Mouse (Mus musculus) kidney, embryonic 14.5 days (tissue): ENCODE results near the gene Layn. TPM values are rescaled to one million over a fixed set of nuclear protein-coding genes. Genes with fewer than 3 reads are reported as not detected.
A peak's percentile ranks its signal among the peaks of the same experiment; 100 is the strongest.

Experiments used
- ATAC-seq: fragments of 200-750 bp; cut with Nextera tagmentation; 2 replicates; pipeline ENCODE4 v1.8.0; 2017; ENCODE audit warnings: moderate number of reproducible peaks, mild to moderate bottlenecking, moderate TSS enrichment, moderate library complexity; ENCODE audit not compliant: low FRiP score, low TSS enrichment
- H3K27ac ChIP-seq: fragments of 300-500 bp; sonication (generic); 2 replicates; pipeline ENCODE4 v1.5.1; 2014; ENCODE audit warnings: low read depth, mild to moderate bottlenecking, low read length, moderate library complexity, mixed read lengths
- H3K27me3 ChIP-seq: fragments of 300-500 bp; sonication (generic); 2 replicates; pipeline ENCODE4 v1.6.1; 2014; ENCODE audit warnings: mild to moderate bottlenecking, low read length; ENCODE audit not compliant: control insufficient read depth, insufficient read depth
- H3K36me3 ChIP-seq: fragments of 300-500 bp; sonication (generic); 2 replicates; pipeline ENCODE4 v1.6.1; 2014; ENCODE audit warnings: low read length, mixed read lengths; ENCODE audit not compliant: control insufficient read depth, insufficient read depth
- H3K4me1 ChIP-seq: fragments of 300-500 bp; sonication (generic); 2 replicates; pipeline ENCODE4 v1.6.1; 2014; ENCODE audit warnings: low read length, mixed read lengths; ENCODE audit not compliant: control insufficient read depth, insufficient read depth
- H3K4me2 ChIP-seq: fragments of 300-500 bp; sonication (generic); replicated peaks from 2 replicates; pipeline ENCODE4 v1.6.1; 2014; ENCODE audit warnings: low read depth, mild to moderate bottlenecking, low read length
- H3K4me3 ChIP-seq: fragments of 300-500 bp; sonication (generic); 2 replicates; pipeline ENCODE4 v1.5.1; 2014; ENCODE audit warnings: mild to moderate bottlenecking, low read length
- H3K9ac ChIP-seq: fragments of 300-500 bp; sonication (generic); 2 replicates; pipeline ENCODE4 v1.6.1; 2014; ENCODE audit warnings: low read depth, mild to moderate bottlenecking, low read length, moderate library complexity
- H3K9me3 ChIP-seq: fragments of 300-500 bp; sonication (generic); 2 replicates; pipeline ENCODE4 v1.6.1; 2016; ENCODE audit warnings: low read length; ENCODE audit not compliant: control insufficient read depth
- WGBS: fragments of 180-500 bp; shearing (Covaris S2); extraction: QIAGEN DNeasy Blood & Tissue Kit; methylation state at CpG from one replicate; pipeline ENCODE4 v1.1.7; 2014; 5-methylcytosine and 5-hydroxymethylcytosine counted together
- polyA plus RNA-seq: library from polyadenylated mRNA; unstranded; fragments of >200 nt; fragmentation: Nextera tagmentation; extraction: Ambion mirVana; gene quantifications from 2 replicates; pipeline ENCODE4 v1.2.1, GENCODE M21; 2014

Layn gene
- polyA plus RNA-seq, 1 experiment from 2014 or later, result 7.6 TPM

GRCm38 (mm10) chr9:51081614-51082013 lies 4.7 kb upstream of the Layn start:
- Histone ChIP-seq H3K9ac (no peak overlapping the region), H3K4me1 (peaks cover under 1% of the 10 kb centered on the region; the same call in 1 of the 2 replicates), H3K4me2 (no peak overlapping the region), H3K27me3 (no peaks in the 10 kb centered on the region), H3K4me3 (no peak overlapping the region), H3K9me3 (no peaks in the 10 kb centered on the region), H3K27ac (no peak overlapping the region), H3K36me3 (no peaks in the 10 kb centered on the region)
- 76% methylated on average over 5 of the region's 5 CpGs for WGBS
- no peak for ATAC-seq

DNA sequence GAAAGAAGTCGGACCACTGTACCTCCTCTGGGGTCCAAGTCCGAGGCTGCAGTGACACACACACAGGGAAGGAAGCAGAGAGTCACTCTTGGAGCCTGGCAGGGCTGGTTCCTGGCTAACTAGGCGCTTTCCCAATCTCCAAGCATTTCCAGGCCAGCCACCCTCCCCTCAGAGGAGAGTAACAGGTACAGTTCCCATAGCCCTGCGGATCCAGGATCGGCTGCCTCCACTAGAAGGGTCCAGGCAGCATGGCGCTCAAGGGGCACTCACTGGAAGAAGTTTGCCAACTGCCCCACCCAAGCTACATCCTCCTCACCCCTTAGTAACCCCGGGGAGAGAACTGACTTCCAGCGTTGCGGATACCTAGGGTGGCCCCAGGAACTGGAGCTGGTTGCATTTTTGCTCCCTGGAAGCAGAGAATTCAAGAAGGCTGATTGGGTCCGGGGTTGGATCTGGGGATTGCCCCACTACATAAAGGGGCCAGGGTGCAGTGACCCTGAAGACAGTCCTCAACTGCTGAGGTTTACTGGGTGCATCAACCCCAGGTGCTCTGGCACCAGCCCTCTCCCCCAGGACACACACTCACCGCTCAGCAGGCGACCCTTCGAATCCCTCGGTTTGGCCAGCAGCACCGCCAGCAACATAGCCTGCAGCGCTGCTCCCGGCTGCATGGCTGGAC lies 455 bp downstream of the Layn start:
- peak; percentile 80 for ATAC-seq
- H3K36me3 ChIP-seq, result no peaks in the 10 kb centered on the region
- no peaks in the 10 kb centered on the region for H3K9me3 ChIP-seq
- peaks cover 7% of the 10 kb centered on the region; the same call in 1 of the 2 replicates for H3K4me1 ChIP-seq
- no peaks in the 10 kb centered on the region for H3K27me3 ChIP-seq
- H3K27ac ChIP-seq, result no peak overlapping the region
- H3K9ac ChIP-seq, result peak overlapping the region; percentile 60
- H3K4me2 ChIP-seq, result peak overlapping the region; percentile 93
- WGBS, result 0% methylated on average over 17 of the region's 17 CpGs
- peak overlapping the region; percentile 57 for H3K4me3 ChIP-seq

- Histone ChIP-seq H3K27ac (no peak overlapping the region), H3K27me3 (no peaks in the 10 kb centered on the region), H3K4me3 (peak overlapping the region; percentile 57; the same call in 1 of the 2 replicates), H3K9me3 (no peaks in the 10 kb centered on the region), H3K4me2 (peak overlapping the region; percentile 93), H3K4me1 (peaks cover 7% of the 10 kb centered on the region; the same call in 1 of the 2 replicates), H3K36me3 (no peaks in the 10 kb centered on the region), H3K9ac (no peak overlapping the region)
- WGBS, result 25% methylated on average over 3 of the region's 3 CpGs
- 0 out of 2 replicates have a peak, but pooled peaks have one; percentile 5 for ATAC-seq
Measured at GRCm38 (mm10) chr9:51075780-51076179, 1.1 kb downstream of the Layn start.

DNA sequence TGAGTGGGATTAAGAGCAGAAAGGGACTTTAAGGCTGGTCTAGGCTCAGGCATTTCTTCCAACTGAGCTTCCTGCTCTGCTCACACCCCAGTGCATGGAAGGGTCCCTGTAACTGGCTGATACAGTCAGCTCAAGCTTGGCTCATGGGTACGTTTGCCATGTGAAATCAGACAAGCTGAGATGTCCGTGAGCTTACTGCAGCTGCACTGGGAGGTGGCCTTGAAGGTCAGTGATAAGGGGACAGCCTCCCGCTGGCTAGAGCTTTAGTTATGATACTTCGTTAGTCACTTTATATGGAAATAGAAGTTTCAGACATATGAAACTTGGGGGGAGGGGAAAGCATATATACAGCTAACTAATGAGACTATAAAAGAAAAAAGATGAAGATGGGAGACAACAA lies 6.1 kb downstream of the Layn start:
- Histone ChIP-seq H3K27me3 (no peaks in the 10 kb centered on the region), H3K4me3 (no peak overlapping the region), H3K4me2 (no peak overlapping the region), H3K9ac (no peak overlapping the region), H3K4me1 (0 out of 2 replicates have a peak, but pooled peaks cover 5% of the 10 kb centered on the region), H3K36me3 (no peaks in the 10 kb centered on the region), H3K27ac (no peak overlapping the region), H3K9me3 (no peaks in the 10 kb centered on the region)
- ATAC-seq, result no peak
- 84% methylated on average over 4 of the region's 4 CpGs for WGBS

DNA sequence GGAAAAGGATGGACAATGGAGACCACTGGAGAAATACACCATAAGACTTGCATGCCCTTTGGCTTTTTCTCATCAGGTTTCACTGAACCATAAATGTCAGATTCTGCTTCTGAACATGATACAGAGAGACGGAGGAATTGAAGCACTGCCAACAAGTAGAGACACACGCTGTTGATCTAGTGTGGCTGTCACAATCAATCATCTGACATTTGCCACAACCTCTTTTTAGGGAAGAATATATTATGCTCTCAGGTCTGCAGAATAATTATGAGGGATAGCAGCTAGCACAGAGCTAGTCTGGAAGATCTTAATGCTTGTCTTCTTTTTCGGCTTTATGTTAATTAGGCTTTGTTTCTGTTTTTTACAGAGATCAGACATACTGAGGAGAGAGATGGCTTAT lies 8.7 kb downstream of the Layn start:
- no peak overlapping the region for H3K4me3 ChIP-seq
- no peaks in the 10 kb centered on the region for H3K9me3 ChIP-seq
- H3K36me3 ChIP-seq, result no peaks in the 10 kb centered on the region
- H3K4me2 ChIP-seq, result no peak overlapping the region
- no peaks in the 10 kb centered on the region for H3K4me1 ChIP-seq
- H3K27ac ChIP-seq, result no peak overlapping the region
- no peak overlapping the region for H3K9ac ChIP-seq
- WGBS, result 39% methylated on average over 3 of the region's 3 CpGs
- H3K27me3 ChIP-seq, result no peaks in the 10 kb centered on the region
- no peak for ATAC-seq

GRCm38 (mm10) chr9:51060601-51061000 lies 16.3 kb downstream of the Layn start, which contains the start of gene Btg4:
TSS of gene Btg4 (plus strand) at chr9:51060901.
- Histone ChIP-seq H3K4me3 (no peak within 1 kb of the TSS), H3K27me3 (no peaks in the 10 kb centered on the region), H3K4me1 (no peaks in the 10 kb centered on the region), H3K9ac (no peak within 1 kb of the TSS), H3K4me2 (no peak within 1 kb of the TSS), H3K27ac (no peak within 1 kb of the TSS), H3K9me3 (no peaks in the 10 kb centered on the region), H3K36me3 (no peaks in the 10 kb centered on the region)
- no peak for ATAC-seq
- WGBS, result 86% methylated on average over 2 of the region's 2 CpGs

- no peaks in the 10 kb centered on the region for H3K36me3 ChIP-seq
- H3K27ac ChIP-seq, result no peak overlapping the region
- no peaks in the 10 kb centered on the region for H3K9me3 ChIP-seq
- H3K9ac ChIP-seq, result no peak overlapping the region
- ATAC-seq, result no peak
- H3K4me3 ChIP-seq, result no peak overlapping the region
- no peaks in the 10 kb centered on the region for H3K4me1 ChIP-seq
- H3K4me2 ChIP-seq, result no peak overlapping the region
- H3K27me3 ChIP-seq, result no peaks in the 10 kb centered on the region
- 81% methylated on average over 4 of the region's 4 CpGs for WGBS
Measured at GRCm38 (mm10) chr9:51058951-51059521, 17.9 kb downstream of the Layn start.

- Histone ChIP-seq H3K4me3 (no peak overlapping the region), H3K9me3 (no peaks in the 10 kb centered on the region), H3K4me2 (no peak overlapping the region), H3K36me3 (no peaks in the 10 kb centered on the region), H3K27ac (no peak overlapping the region), H3K27me3 (no peaks in the 10 kb centered on the region), H3K4me1 (no peaks in the 10 kb centered on the region), H3K9ac (no peak overlapping the region)
- no peak for ATAC-seq
- 64% methylated on average over 3 of the region's 3 CpGs for whole genome bisulfite sequencing
Measured at GRCm38 (mm10) chr9:51056360-51057324, 20.3 kb downstream of the Layn start.
